Mouse (Mus musculus) embryonic facial prominence, embryonic 12.5 days (tissue): Measurements from ENCODE around the gene Gm5737. TPM values are rescaled to one million over a fixed set of nuclear protein-coding genes. Genes with fewer than 3 reads are reported as not detected.

ENCODE experiments used
- ATAC-seq: fragments of 200-750 bp; cut with Nextera tagmentation; 2 replicates; pipeline ENCODE4 v1.8.0; 2017; ENCODE audit not compliant: insufficient number of reproducible peaks, insufficient read depth, low FRiP score, low TSS enrichment
- H3K27ac ChIP-seq: fragments of 300-500 bp; sonication (generic); 2 replicates; pipeline ENCODE4 v1.5.1; 2016; ENCODE audit warnings: mild to moderate bottlenecking
- H3K27me3 ChIP-seq: fragments of 300-500 bp; sonication (generic); 2 replicates; pipeline ENCODE4 v1.6.1; 2016; ENCODE audit warnings: mild to moderate bottlenecking, moderate library complexity
- H3K36me3 ChIP-seq: fragments of 300-500 bp; sonication (generic); 2 replicates; pipeline ENCODE4 v1.6.1; 2016; ENCODE audit warnings: mild to moderate bottlenecking
- H3K4me1 ChIP-seq: fragments of 300-500 bp; sonication (generic); 2 replicates; pipeline ENCODE4 v1.6.1; 2016
- H3K4me2 ChIP-seq: fragments of 300-500 bp; sonication (generic); replicated peaks from 2 replicates; pipeline ENCODE4 v1.6.1; 2016; ENCODE audit warnings: mild to moderate bottlenecking, moderate library complexity
- H3K4me3 ChIP-seq: fragments of 300-500 bp; sonication (generic); 2 replicates; pipeline ENCODE4 v1.5.1; 2016; ENCODE audit warnings: mild to moderate bottlenecking
- H3K9ac ChIP-seq: fragments of 300-500 bp; sonication (generic); 2 replicates; pipeline ENCODE4 v1.6.1; 2016; ENCODE audit warnings: mild to moderate bottlenecking, moderate library complexity
- H3K9me3 ChIP-seq: fragments of 300-500 bp; sonication (generic); 2 replicates; pipeline ENCODE4 v1.6.1; 2016; ENCODE audit warnings: mild to moderate bottlenecking, moderate library complexity
- WGBS: fragments of 180-500 bp; shearing (Covaris S2); methylation state at CpG from one replicate; pipeline ENCODE4 v1.1.7; 2016; 5-methylcytosine and 5-hydroxymethylcytosine counted together
- polyA plus RNA-seq: library from polyadenylated mRNA; unstranded; fragments of >200 nt; fragmentation: Nextera tagmentation; extraction: Ambion mirVana; gene quantifications from 2 replicates; pipeline ENCODE4 v1.2.1, GENCODE M21; 2016

Gene Gm5737
- polyA plus RNA-seq = not detected in 2 replicates

- no peak within 1 kb of the TSS for H3K27ac ChIP-seq
- peaks cover 4% of the 10 kb centered on the region; the same call in 1 of the 2 replicates for H3K4me1 ChIP-seq
- H3K9me3 ChIP-seq = no peaks in the 10 kb centered on the region
- peaks cover 21% of the 10 kb centered on the region for H3K27me3 ChIP-seq
- no peak within 1 kb of the TSS for H3K4me3 ChIP-seq
- WGBS = 82% methylated on average over 6 of the region's 6 CpGs
- no peak within 1 kb of the TSS for H3K9ac ChIP-seq
- no peak for ATAC-seq
- no peaks in the 10 kb centered on the region for H3K36me3 ChIP-seq
- no peak within 1 kb of the TSS for H3K4me2 ChIP-seq
Measured at GRCm38 (mm10) chr7:120811834-120812415, at the start of gene Gm5737. Gene Gm5737 (plus strand): TSS chr7:120812365.

- Histone ChIP-seq H3K9me3 (no peaks in the 10 kb centered on the region), H3K9ac (no peak overlapping the region), H3K4me3 (no peak overlapping the region), H3K27me3 (no peaks in the 10 kb centered on the region), H3K4me1 (no peaks in the 10 kb centered on the region), H3K36me3 (no peaks in the 10 kb centered on the region), H3K4me2 (no peak overlapping the region), H3K27ac (no peak overlapping the region)
- 16% methylated on average over 1 of the region's 1 CpGs for WGBS
- ATAC-seq = no peak
Measured at GRCm38 (mm10) chr7:120767369-120767768, 44.8 kb upstream of the Gm5737 start.

GRCm38 (mm10) chr7:120771389-120771788 is 40.8 kb upstream of the Gm5737 start:
- 60% methylated on average over 1 of the region's 1 CpGs for WGBS
- H3K27ac ChIP-seq = no peak overlapping the region

GRCm38 (mm10) chr7:120778012-120778411 is 34.2 kb upstream of the Gm5737 start:
- WGBS = 70% methylated on average over 2 of the region's 2 CpGs
- Histone ChIP-seq H3K9ac (no peak overlapping the region), H3K9me3 (no peaks in the 10 kb centered on the region), H3K4me3 (no peak overlapping the region), H3K4me1 (no peaks in the 10 kb centered on the region), H3K36me3 (no peaks in the 10 kb centered on the region), H3K27me3 (no peaks in the 10 kb centered on the region), H3K4me2 (no peak overlapping the region), H3K27ac (no peak overlapping the region)
- no peak for ATAC-seq

More at GRCm38 (mm10) chr7:120771389-120771788, 40.8 kb upstream of the Gm5737 start:
- no peak for ATAC-seq
- no peaks in the 10 kb centered on the region for H3K4me1 ChIP-seq
- H3K9ac ChIP-seq = no peak overlapping the region
- no peaks in the 10 kb centered on the region for H3K36me3 ChIP-seq
- H3K4me2 ChIP-seq = no peak overlapping the region
- no peaks in the 10 kb centered on the region for H3K9me3 ChIP-seq
- H3K4me3 ChIP-seq = no peak overlapping the region
- H3K27me3 ChIP-seq = no peaks in the 10 kb centered on the region

DNA sequence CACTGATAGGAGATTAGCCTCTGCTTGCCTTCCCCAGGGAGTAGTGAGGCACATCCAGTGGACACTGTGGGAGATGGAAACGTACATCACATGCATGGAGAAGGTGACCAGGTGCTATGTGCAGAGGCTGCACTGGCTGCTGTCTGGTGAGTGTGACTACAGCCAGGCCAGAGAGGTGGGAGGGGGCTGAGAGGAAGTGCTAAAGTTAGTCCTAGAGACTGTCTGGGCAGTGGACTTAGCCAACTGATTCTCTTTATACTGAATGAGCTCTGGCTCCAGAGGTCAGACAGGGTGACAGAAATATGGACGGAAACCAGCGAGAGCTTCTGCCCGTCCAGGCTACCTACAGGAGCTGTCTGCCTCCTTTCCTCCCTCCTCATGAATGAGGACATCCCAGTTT is 16.6 kb upstream of the Gm5737 start:
- ATAC-seq = no peak
- Histone ChIP-seq H3K9ac (no peak overlapping the region), H3K4me2 (no peak overlapping the region), H3K36me3 (no peaks in the 10 kb centered on the region), H3K4me3 (no peak overlapping the region), H3K9me3 (no peaks in the 10 kb centered on the region), H3K27ac (no peak overlapping the region), H3K4me1 (no peaks in the 10 kb centered on the region), H3K27me3 (no peaks in the 10 kb centered on the region)
- 66% methylated on average over 4 of the region's 4 CpGs for WGBS

- 79% methylated on average over 3 of the region's 3 CpGs for WGBS
Measured at GRCm38 (mm10) chr7:120796369-120796768, 15.8 kb upstream of the Gm5737 start.

GRCm38 (mm10) chr7:120803268-120803667 is 8.9 kb upstream of the Gm5737 start:
- no peak for ATAC-seq
- no peaks in the 10 kb centered on the region for H3K36me3 ChIP-seq
- H3K9me3 ChIP-seq = no peaks in the 10 kb centered on the region
- no peak overlapping the region for H3K9ac ChIP-seq
- no peaks in the 10 kb centered on the region for H3K27me3 ChIP-seq
- H3K4me1 ChIP-seq = no peaks in the 10 kb centered on the region
- H3K27ac ChIP-seq = no peak overlapping the region
- WGBS = 95% methylated on average over 2 of the region's 2 CpGs
- H3K4me3 ChIP-seq = no peak overlapping the region
- no peak overlapping the region for H3K4me2 ChIP-seq

More at GRCm38 (mm10) chr7:120796369-120796768, 15.8 kb upstream of the Gm5737 start:
- H3K27ac ChIP-seq = no peak overlapping the region
- H3K36me3 ChIP-seq = no peaks in the 10 kb centered on the region
- no peaks in the 10 kb centered on the region for H3K27me3 ChIP-seq
- no peaks in the 10 kb centered on the region for H3K4me1 ChIP-seq
- H3K9ac ChIP-seq = no peak overlapping the region
- no peak overlapping the region for H3K4me2 ChIP-seq
- H3K4me3 ChIP-seq = no peak overlapping the region
- ATAC-seq = no peak; the same call in 1 of the 2 replicates
- no peaks in the 10 kb centered on the region for H3K9me3 ChIP-seq

GRCm38 (mm10) chr7:120809705-120810104 is 2.5 kb upstream of the Gm5737 start:
- Histone ChIP-seq H3K9me3 (no peaks in the 10 kb centered on the region), H3K36me3 (no peaks in the 10 kb centered on the region), H3K4me1 (peaks cover 4% of the 10 kb centered on the region; the same call in 1 of the 2 replicates), H3K9ac (peak overlapping the region; percentile 33), H3K27me3 (peaks cover 21% of the 10 kb centered on the region), H3K4me3 (peak overlapping the region; percentile 22), H3K4me2 (peak overlapping the region; percentile 51), H3K27ac (no peak overlapping the region)
- WGBS = 3% methylated on average over 19 of the region's 27 CpGs
- no peak for ATAC-seq

DNA sequence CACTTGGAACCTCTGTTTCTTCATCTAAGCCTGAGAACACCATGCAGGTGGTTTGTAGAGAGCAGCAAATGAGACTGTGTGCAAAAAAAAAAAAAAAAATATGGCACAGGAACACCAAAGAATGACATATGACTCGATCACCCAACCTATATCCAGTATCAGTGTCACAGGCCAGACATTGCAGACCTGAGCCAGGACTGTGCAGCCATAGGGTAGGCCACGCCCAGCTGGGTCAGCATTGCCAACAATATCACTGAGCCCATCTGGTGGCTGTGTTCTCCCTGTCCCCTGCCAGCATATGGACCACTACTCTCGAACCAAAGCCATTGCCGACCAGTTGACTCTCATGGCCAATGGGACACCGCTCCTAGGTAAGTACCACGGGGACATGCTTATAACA is 5.4 kb downstream of the Gm5737 start:
- ATAC-seq = no peak
- H3K9me3 ChIP-seq = no peaks in the 10 kb centered on the region

GRCm38 (mm10) chr7:120819386-120819785 is 7.2 kb downstream of the Gm5737 start:
- Histone ChIP-seq H3K27me3 (no peaks in the 10 kb centered on the region), H3K9ac (no peak overlapping the region), H3K4me3 (no peak overlapping the region), H3K9me3 (no peaks in the 10 kb centered on the region), H3K36me3 (no peaks in the 10 kb centered on the region), H3K4me1 (no peaks in the 10 kb centered on the region), H3K4me2 (no peak overlapping the region), H3K27ac (no peak overlapping the region)
- 82% methylated on average over 4 of the region's 4 CpGs for WGBS
- ATAC-seq = no peak

More for the DNA sequence above, 5.4 kb downstream of the Gm5737 start:
- Histone ChIP-seq H3K4me1 (no peaks in the 10 kb centered on the region), H3K36me3 (no peaks in the 10 kb centered on the region), H3K27me3 (no peaks in the 10 kb centered on the region), H3K4me2 (no peak overlapping the region), H3K4me3 (no peak overlapping the region), H3K9ac (no peak overlapping the region), H3K27ac (no peak overlapping the region)
- 88% methylated on average over 6 of the region's 6 CpGs for WGBS

DNA sequence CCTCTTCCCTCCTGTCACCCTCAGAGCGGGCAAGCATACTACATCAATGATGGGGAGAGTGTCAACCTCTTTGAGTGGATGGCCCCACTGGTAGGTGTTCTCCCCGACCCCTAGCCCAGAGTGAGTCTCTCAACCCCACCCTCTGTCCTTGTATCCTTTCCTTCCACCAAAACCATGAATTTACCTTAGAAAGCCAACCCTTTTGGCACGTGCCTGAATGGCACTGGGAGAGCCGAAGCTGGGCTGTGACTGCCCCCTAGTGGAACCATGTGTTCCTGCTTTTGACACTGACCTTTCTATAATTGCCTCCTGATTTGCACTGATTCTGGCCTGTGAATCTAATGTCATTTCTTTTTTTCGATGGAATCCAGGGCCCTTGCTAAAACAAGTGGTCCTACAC is 11.1 kb downstream of the Gm5737 start:
- H3K4me1 ChIP-seq = no peaks in the 10 kb centered on the region
- 0 out of 2 replicates have a peak, but pooled peaks have one; percentile 8 for ATAC-seq
- no peaks in the 10 kb centered on the region for H3K9me3 ChIP-seq
- H3K4me2 ChIP-seq = no peak overlapping the region
- H3K27ac ChIP-seq = no peak overlapping the region
- no peak overlapping the region for H3K4me3 ChIP-seq
- 21% methylated on average over 5 of the region's 5 CpGs for WGBS
- no peaks in the 10 kb centered on the region for H3K36me3 ChIP-seq
- H3K27me3 ChIP-seq = 0 out of 2 replicates have a peak, but pooled peaks cover 3% of the 10 kb centered on the region
- H3K9ac ChIP-seq = no peak overlapping the region

DNA sequence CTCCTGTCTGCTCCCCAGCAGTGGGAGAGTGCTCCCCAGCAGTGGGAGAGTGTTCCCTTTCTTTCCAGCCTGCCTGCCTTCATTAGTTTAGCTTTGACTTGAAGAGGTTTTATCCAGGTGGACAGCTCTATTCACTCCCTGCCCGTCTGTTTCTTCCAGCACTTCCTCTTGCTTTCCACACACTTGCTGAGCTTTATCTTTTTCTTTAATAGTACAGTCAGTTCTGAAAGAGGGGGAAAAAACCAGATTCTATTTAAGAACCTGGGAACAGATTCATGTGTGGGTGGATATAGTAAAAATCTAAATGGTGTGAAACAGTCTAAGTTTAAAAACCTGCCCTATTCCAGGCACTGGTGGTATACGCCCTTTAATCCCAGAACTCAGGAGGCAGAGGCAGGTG is 12.9 kb downstream of the Gm5737 start:
- 69% methylated on average over 2 of the region's 2 CpGs for WGBS
- no peak for ATAC-seq
- no peak overlapping the region for H3K27ac ChIP-seq
- no peaks in the 10 kb centered on the region for H3K9me3 ChIP-seq
- no peaks in the 10 kb centered on the region for H3K36me3 ChIP-seq
- H3K27me3 ChIP-seq = peaks cover 9% of the 10 kb centered on the region; the same call in 1 of the 2 replicates
- H3K4me2 ChIP-seq = no peak overlapping the region
- no peak overlapping the region for H3K9ac ChIP-seq
- peaks cover under 1% of the 10 kb centered on the region; the same call in 1 of the 2 replicates for H3K4me1 ChIP-seq
- no peak overlapping the region for H3K4me3 ChIP-seq
